Mouse (Mus musculus): ENCODE data around the gene Gm20696. TPM values are rescaled to one million over a fixed set of nuclear protein-coding genes. Genes with fewer than 3 reads are reported as not detected.

Gene Gm20696
- polyA plus RNA-seq, 1 experiment from 2014 or later = 1.7 TPM

- WGBS = 64% methylated on average over 7 of the region's 7 CpGs
- peak; percentile 37 for ATAC-seq (ENCODE audit: extremely low read depth, insufficient number of reproducible peaks, low FRiP score, low TSS enrichment)
- Histone ChIP-seq H3K27ac (replicated peaks) (peak overlapping the region; percentile 71), H3K4me2 (no peak overlapping the region), H3K27me3 (replicated peaks) (no peaks in the 10 kb centered on the region), H3K36me3 (no peaks in the 10 kb centered on the region), H3K9ac (no peak overlapping the region), H3K9me3 (no peaks in the 10 kb centered on the region), H3K4me3 (no peak overlapping the region), H3K4me1 (peaks cover 59% of the 10 kb centered on the region)
These were observed 287.4 kb downstream of the Gm20696 start for GRCm38 (mm10) chr6:99378997-99379710.

- peak overlapping the region; percentile 37; the same call in 1 of the 2 replicates for H3K9ac ChIP-seq
- ATAC-seq (ENCODE audit: extremely low read depth, insufficient number of reproducible peaks, low FRiP score, low TSS enrichment) = no peak
These were observed 288.9 kb downstream of the Gm20696 start for GRCm38 (mm10) chr6:99377716-99378115.

GRCm38 (mm10) chr6:99377131-99377530 lies 289.5 kb downstream of the Gm20696 start:
- Histone ChIP-seq H3K36me3 (no peaks in the 10 kb centered on the region), H3K27me3 (replicated peaks) (no peaks in the 10 kb centered on the region), H3K27ac (replicated peaks) (peak overlapping the region; percentile 54), H3K9ac (peak overlapping the region; percentile 37; the same call in 1 of the 2 replicates), H3K4me3 (no peak overlapping the region), H3K4me1 (peaks cover 58% of the 10 kb centered on the region), H3K4me2 (no peak overlapping the region), H3K9me3 (no peaks in the 10 kb centered on the region)
- ATAC-seq (ENCODE audit: extremely low read depth, insufficient number of reproducible peaks, low FRiP score, low TSS enrichment) = no peak
- 58% methylated on average over 2 of the region's 2 CpGs for WGBS

More at GRCm38 (mm10) chr6:99377716-99378115, 288.9 kb downstream of the Gm20696 start:
- WGBS = 56% methylated on average over 4 of the region's 4 CpGs
- H3K4me1 ChIP-seq = peaks cover 54% of the 10 kb centered on the region
- H3K36me3 ChIP-seq = no peaks in the 10 kb centered on the region
- H3K27ac ChIP-seq (replicated peaks) = peak overlapping the region; percentile 71
- no peak overlapping the region for H3K4me3 ChIP-seq
- no peaks in the 10 kb centered on the region for H3K9me3 ChIP-seq
- H3K27me3 ChIP-seq (replicated peaks) = no peaks in the 10 kb centered on the region
- H3K4me2 ChIP-seq = no peak overlapping the region

GRCm38 (mm10) chr6:99376721-99377120 lies 289.9 kb downstream of the Gm20696 start:
- Histone ChIP-seq H3K4me3 (no peak overlapping the region), H3K4me2 (no peak overlapping the region), H3K27ac (replicated peaks) (no peak overlapping the region), H3K36me3 (no peaks in the 10 kb centered on the region), H3K9me3 (no peaks in the 10 kb centered on the region), H3K27me3 (replicated peaks) (no peaks in the 10 kb centered on the region), H3K9ac (peak overlapping the region; percentile 15; the same call in 1 of the 2 replicates), H3K4me1 (peaks cover 58% of the 10 kb centered on the region)
- WGBS = 78% methylated on average over 8 of the region's 8 CpGs
- ATAC-seq (ENCODE audit: extremely low read depth, insufficient number of reproducible peaks, low FRiP score, low TSS enrichment) = no peak

- H3K9ac ChIP-seq = no peak overlapping the region
- no peak overlapping the region for H3K4me2 ChIP-seq
- no peaks in the 10 kb centered on the region for H3K36me3 ChIP-seq
- ATAC-seq (ENCODE audit: extremely low read depth, insufficient number of reproducible peaks, low FRiP score, low TSS enrichment) = no peak
- no peaks in the 10 kb centered on the region for H3K9me3 ChIP-seq
- H3K4me3 ChIP-seq = no peak overlapping the region
- no peaks in the 10 kb centered on the region for H3K27me3 ChIP-seq (replicated peaks)
- 67% methylated on average over 6 of the region's 6 CpGs for WGBS
- peaks cover 58% of the 10 kb centered on the region for H3K4me1 ChIP-seq
- H3K27ac ChIP-seq (replicated peaks) = no peak overlapping the region; the same call in 1 of the 2 replicates
These were observed 290.7 kb downstream of the Gm20696 start for GRCm38 (mm10) chr6:99375865-99376264.

- Histone ChIP-seq H3K9me3 (no peaks in the 10 kb centered on the region), H3K4me2 (no peak overlapping the region), H3K27ac (replicated peaks) (0 out of 2 replicates have a peak overlapping the region, but pooled peaks have one; percentile 8), H3K9ac (no peak overlapping the region), H3K27me3 (replicated peaks) (no peaks in the 10 kb centered on the region), H3K4me3 (no peak overlapping the region), H3K36me3 (no peaks in the 10 kb centered on the region), H3K4me1 (peaks cover 58% of the 10 kb centered on the region)
- 66% methylated on average over 4 of the region's 4 CpGs for WGBS
- ATAC-seq (ENCODE audit: extremely low read depth, insufficient number of reproducible peaks, low FRiP score, low TSS enrichment) = no peak
These were observed 291.2 kb downstream of the Gm20696 start for GRCm38 (mm10) chr6:99375376-99375775.

- H3K9ac ChIP-seq = 0 out of 2 replicates have a peak overlapping the region, but pooled peaks have one; percentile 17
- no peak overlapping the region for H3K4me2 ChIP-seq
- no peak overlapping the region for H3K4me3 ChIP-seq
- H3K4me1 ChIP-seq = peaks cover 61% of the 10 kb centered on the region
- no peaks in the 10 kb centered on the region for H3K27me3 ChIP-seq (replicated peaks)
- H3K27ac ChIP-seq (replicated peaks) = peak overlapping the region; percentile 21
- no peaks in the 10 kb centered on the region for H3K9me3 ChIP-seq
- WGBS = 61% methylated on average over 19 of the region's 19 CpGs
- ATAC-seq (ENCODE audit: extremely low read depth, insufficient number of reproducible peaks, low FRiP score, low TSS enrichment) = no peak
- no peaks in the 10 kb centered on the region for H3K36me3 ChIP-seq
These were observed 291.9 kb downstream of the Gm20696 start for GRCm38 (mm10) chr6:99374448-99375271.

- Histone ChIP-seq H3K9me3 (no peaks in the 10 kb centered on the region), H3K4me2 (no peak overlapping the region), H3K36me3 (no peaks in the 10 kb centered on the region), H3K4me3 (no peak overlapping the region), H3K9ac (no peak overlapping the region), H3K4me1 (peaks cover 57% of the 10 kb centered on the region), H3K27ac (replicated peaks) (no peak overlapping the region), H3K27me3 (replicated peaks) (no peaks in the 10 kb centered on the region)
- WGBS = 53% methylated on average over 5 of the region's 5 CpGs
- no peak for ATAC-seq (ENCODE audit: extremely low read depth, insufficient number of reproducible peaks, low FRiP score, low TSS enrichment)
These were observed 294.2 kb downstream of the Gm20696 start for GRCm38 (mm10) chr6:99372427-99372826.

- no peak overlapping the region for H3K27ac ChIP-seq (replicated peaks)
- no peak overlapping the region for H3K4me2 ChIP-seq
- H3K9me3 ChIP-seq = no peaks in the 10 kb centered on the region
- no peaks in the 10 kb centered on the region for H3K36me3 ChIP-seq
- WGBS = 84% methylated on average over 6 of the region's 6 CpGs
- H3K4me3 ChIP-seq = no peak overlapping the region
- no peak overlapping the region for H3K9ac ChIP-seq
- H3K4me1 ChIP-seq = peaks cover 53% of the 10 kb centered on the region
- no peaks in the 10 kb centered on the region for H3K27me3 ChIP-seq (replicated peaks)
- ATAC-seq (ENCODE audit: extremely low read depth, insufficient number of reproducible peaks, low FRiP score, low TSS enrichment) = no peak
These were observed 294.6 kb downstream of the Gm20696 start for GRCm38 (mm10) chr6:99372016-99372415.

- Histone ChIP-seq H3K4me1 (peaks cover 34% of the 10 kb centered on the region), H3K9me3 (no peaks in the 10 kb centered on the region), H3K9ac (no peak overlapping the region), H3K4me3 (no peak overlapping the region), H3K36me3 (peaks cover 4% of the 10 kb centered on the region; the same call in 1 of the 2 replicates), H3K27ac (replicated peaks) (no peak overlapping the region), H3K4me2 (no peak overlapping the region), H3K27me3 (replicated peaks) (no peaks in the 10 kb centered on the region)
- ATAC-seq (ENCODE audit: extremely low read depth, insufficient number of reproducible peaks, low FRiP score, low TSS enrichment) = no peak
- 57% methylated on average over 2 of the region's 2 CpGs for WGBS
These were observed 296.7 kb downstream of the Gm20696 start for GRCm38 (mm10) chr6:99369931-99370330.

- no peaks in the 10 kb centered on the region for H3K27me3 ChIP-seq (replicated peaks)
- no peak overlapping the region for H3K27ac ChIP-seq (replicated peaks)
- H3K4me3 ChIP-seq = no peak overlapping the region
- H3K9ac ChIP-seq = no peak overlapping the region
- H3K4me1 ChIP-seq = peaks cover 26% of the 10 kb centered on the region
- ATAC-seq (ENCODE audit: extremely low read depth, insufficient number of reproducible peaks, low FRiP score, low TSS enrichment) = no peak
- H3K4me2 ChIP-seq = no peak overlapping the region
- 88% methylated on average over 3 of the region's 3 CpGs for WGBS
- H3K36me3 ChIP-seq = peaks cover 4% of the 10 kb centered on the region; the same call in 1 of the 2 replicates
- no peaks in the 10 kb centered on the region for H3K9me3 ChIP-seq
These were observed 297.4 kb downstream of the Gm20696 start for GRCm38 (mm10) chr6:99369156-99369555.

Data from heart, embryonic 13.5 days (tissue).